Mouse (Mus musculus): Measurements from ENCODE around the gene Slc25a40. TPM values are rescaled to one million over a fixed set of nuclear protein-coding genes. Genes with fewer than 3 reads are reported as not detected.

Slc25a40 gene
- total RNA-seq (2022): 10 to 100 TPM in 1 of 4 experiments, 1 to 10 TPM in 3; 6.3 to 11.7 (median 8.7) TPM

- DNase-seq (ENCODE audit: low spot score): peak; percentile 88
Measured at GRCm38 (mm10) chr5:8422157-8422931, at the start of gene Slc25a40, which contains the start of gene Dbf4. TSS of gene Slc25a40 (plus strand) at chr5:8422850. TSS of gene Dbf4 (minus strand) at chr5:8422716.

DNA sequence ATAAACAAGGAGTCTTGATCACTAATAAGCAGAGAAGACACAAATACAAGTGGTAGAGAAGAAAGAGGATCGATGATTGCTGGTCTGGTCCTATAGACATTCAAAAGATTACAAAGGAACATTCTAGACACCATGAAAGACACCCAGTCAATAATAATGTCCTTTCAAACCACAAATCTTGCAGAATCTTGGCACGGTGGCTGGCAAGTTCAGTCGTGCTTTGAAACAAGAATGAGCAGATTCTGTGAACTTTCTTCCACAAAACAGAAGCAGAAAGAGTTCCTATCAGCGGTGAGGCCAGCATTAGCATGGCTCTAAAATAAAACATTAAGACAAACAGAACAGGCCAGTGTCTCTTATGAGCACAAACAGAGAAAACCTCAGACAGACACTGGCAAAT is 49.2 kb upstream of the Slc25a40 start:
- DNase-seq (ENCODE audit: low spot score): no peak

DNA sequence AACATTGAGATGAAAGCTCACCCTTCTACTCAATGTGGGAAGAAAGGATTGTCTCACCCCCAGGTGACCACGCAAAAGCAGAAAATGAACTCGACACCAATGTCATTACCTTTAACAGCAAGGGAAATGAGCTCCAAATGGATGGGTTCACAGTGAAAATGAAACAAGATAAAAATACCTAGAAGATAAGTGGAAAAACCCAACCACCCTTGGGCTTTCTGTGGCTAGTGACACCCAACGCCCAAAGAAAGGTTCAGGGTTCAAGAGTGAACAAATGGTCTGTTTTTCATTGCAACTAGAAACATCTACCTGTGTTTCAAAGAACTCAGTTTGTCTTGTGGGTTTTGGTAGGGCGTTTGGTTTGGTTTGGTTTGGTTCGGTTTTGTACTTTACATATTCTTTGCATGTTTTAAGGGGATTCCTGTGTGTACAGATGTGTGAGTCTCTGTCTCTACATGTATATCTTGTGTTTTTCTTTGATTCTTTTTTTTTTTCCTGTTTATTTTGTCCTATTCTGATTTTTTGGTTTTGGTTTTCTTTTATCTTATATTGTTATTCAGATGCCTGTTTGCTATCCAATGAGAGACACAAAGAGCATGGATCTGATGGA is 48.2 kb upstream of the Slc25a40 start:
- DNase-seq (ENCODE audit: low spot score): no peak

GRCm38 (mm10) chr5:8393891-8394583 is 28.6 kb upstream of the Slc25a40 start:
- DNase-seq (ENCODE audit: low spot score): no peak

- DNase-seq (ENCODE audit: low spot score): no peak
Measured at GRCm38 (mm10) chr5:8397587-8398249, 24.9 kb upstream of the Slc25a40 start.

GRCm38 (mm10) chr5:8408746-8409145 is 13.9 kb upstream of the Slc25a40 start:
- no peak for DNase-seq (ENCODE audit: low spot score)

GRCm38 (mm10) chr5:8416683-8417413 is 5.8 kb upstream of the Slc25a40 start:
- no peak for DNase-seq (ENCODE audit: low spot score)

- DNase-seq (ENCODE audit: low spot score): no peak
Measured at GRCm38 (mm10) chr5:8417443-8417842, 5.2 kb upstream of the Slc25a40 start.

DNA sequence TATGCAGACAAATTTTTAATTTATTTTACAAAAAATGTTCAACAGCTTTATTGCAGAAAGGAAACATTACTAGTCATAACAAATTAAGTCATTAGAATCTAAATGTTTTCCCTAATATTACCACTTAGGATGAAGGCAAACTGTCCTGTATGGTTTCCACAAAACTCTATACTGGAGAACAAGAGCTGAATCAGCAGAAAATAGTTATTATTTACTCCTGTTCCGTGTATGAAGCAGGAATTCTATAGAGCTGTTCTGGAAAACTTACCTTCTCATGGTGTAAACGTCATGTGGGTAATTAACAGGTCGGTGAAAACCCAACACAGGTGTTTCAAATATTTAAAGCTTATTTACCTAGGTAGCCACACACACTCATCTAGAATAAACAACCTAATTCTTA is 1.2 kb upstream of the Slc25a40 start:
- DNase-seq (ENCODE audit: low spot score): no peak

- peak; percentile 3 for DNase-seq (ENCODE audit: low spot score)
Measured at GRCm38 (mm10) chr5:8422932-8423928, 580 bp downstream of the Slc25a40 start.

DNA sequence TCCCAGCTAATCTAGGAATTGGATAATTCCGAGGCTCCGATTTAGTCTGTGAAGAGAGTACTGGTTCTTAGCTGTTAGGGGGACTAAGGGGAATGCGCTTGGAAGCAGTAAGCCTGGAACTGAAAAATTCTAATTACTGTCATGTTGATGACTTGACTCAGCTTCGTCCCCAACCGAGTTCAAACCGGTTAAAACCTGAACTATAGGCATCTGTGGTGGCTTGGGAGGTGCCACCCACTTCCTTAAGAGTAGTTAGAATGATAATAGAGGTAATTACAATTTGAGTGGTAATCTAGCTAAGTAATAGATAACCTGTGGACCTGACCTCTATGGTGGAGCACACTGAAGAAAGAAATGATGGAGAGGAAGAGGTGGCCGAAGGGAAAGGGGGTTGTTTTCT is 1.5 kb downstream of the Slc25a40 start:
- no peak for DNase-seq (ENCODE audit: low spot score)

GRCm38 (mm10) chr5:8425899-8426298 is 3.2 kb downstream of the Slc25a40 start:
- DNase-seq (ENCODE audit: low spot score): no peak

GRCm38 (mm10) chr5:8437481-8438156 is 15.0 kb downstream of the Slc25a40 start:
- no peak for DNase-seq (ENCODE audit: low spot score)

GRCm38 (mm10) chr5:8439095-8439494 is 16.4 kb downstream of the Slc25a40 start:
- DNase-seq (ENCODE audit: low spot score): no peak

DNA sequence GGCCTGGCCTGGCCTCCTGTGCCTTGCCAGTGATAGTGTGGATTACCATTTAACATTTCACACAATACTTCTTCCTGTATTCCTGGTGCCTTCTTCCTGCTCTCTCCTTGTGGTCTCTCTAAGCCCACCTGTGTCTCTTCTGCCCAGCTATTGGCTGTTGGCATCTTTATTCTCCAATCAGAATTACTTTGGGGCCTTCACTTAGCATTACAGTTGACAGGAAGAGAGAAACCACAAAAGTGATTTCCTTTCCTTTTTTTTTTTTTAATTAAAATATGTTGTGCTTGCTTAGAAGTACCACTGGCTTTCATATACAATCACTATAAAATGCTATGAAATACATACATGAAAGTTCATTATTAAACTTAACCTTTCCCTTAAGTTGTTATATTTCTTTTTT is 32.9 kb downstream of the Slc25a40 start:
- no peak for DNase-seq (ENCODE audit: low spot score)

DNA sequence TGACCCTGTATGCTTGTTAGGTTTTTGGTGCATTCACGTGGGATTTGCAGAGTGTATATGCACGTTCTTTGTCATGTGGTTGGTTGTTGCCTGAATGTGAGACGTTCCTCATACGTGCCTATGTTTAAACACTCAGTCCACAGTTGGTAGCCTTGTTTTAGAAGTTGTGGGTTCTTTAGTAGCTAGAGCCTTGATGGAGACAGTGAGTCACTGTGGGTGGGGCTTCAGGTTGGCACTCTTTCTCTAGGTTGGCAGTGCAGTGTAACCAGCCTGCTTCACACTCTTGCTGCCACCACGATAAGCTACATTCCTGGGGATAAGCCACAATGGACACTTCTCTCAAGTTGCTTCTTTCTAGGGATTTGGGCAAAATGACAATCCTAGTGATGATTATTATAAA is 33.9 kb downstream of the Slc25a40 start:
- no peak for DNase-seq (ENCODE audit: low spot score)

GRCm38 (mm10) chr5:8487989-8488700 is 65.5 kb downstream of the Slc25a40 start:
- DNase-seq (ENCODE audit: low spot score): no peak

GRCm38 (mm10) chr5:8488701-8489297 is 66.1 kb downstream of the Slc25a40 start:
- DNase-seq (ENCODE audit: low spot score): no peak
